Mouse (Mus musculus): ENCODE measurements around the gene Irf6.

- no peak for TF ChIP-seq CTCF (IDR thresholded peaks at IDR 0.05; ENCODE audit: borderline replicate concordance, insufficient read depth, low read length)
- TF ChIP-seq POLR2A (IDR thresholded peaks at IDR 0.05; ENCODE audit: low read depth, low read length), result no peak
Observed at GRCm38 (mm10) chr1:193159613-193160012, 6.7 kb downstream of the Irf6 start.

Measured in embryonic fibroblast, embryonic 13.5 days (primary cell).